ENCODE assay signal across 11 mouse cellular contexts in the genomic region with DNA sequence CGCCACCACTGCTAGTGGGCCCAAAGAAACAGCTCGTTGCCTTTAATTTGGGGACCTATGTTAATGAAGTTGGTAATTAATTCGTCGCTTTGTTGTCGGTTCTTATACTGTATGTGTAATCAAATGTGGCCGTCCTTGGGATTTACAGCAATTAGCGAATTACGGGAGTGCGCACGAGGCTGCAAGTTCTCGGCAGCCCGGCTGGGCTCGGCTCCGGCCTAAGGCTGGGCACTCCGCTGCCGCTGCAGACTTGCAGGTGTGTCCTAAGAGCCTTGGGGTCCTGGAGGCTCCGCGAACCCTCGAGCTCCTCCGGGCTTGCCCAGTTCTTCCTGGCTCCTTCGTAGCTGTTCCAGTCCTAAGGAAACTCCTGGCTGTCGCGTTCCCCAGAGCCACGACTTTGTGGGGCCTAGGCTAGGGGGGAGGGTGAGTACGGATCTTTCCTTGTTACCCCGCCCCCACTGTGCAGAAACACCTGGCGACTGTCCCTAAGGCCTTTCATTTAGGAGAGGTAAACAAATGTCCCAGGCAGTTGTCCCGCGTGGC. TPM values are rescaled to one million over a fixed set of nuclear protein-coding genes. Genes with fewer than 3 reads are reported as not detected.
DNase-seq lines count a peak whose midpoint lies in the region; ATAC-seq lines count a peak whose summit lies in the region.
"Had no signal": no experiment of that assay in that cellular context is flagged by ENCODE, and none has a peak within 500 bp of the region (broad histone marks: within the 10 kb centered on the region; RNA-seq: fewer than 3 reads in every experiment).

No protein-coding gene starts in this region.

- no peak overlapping the region for H3K4me3 ChIP-seq in kidney, embryonic 15.5 days (replicated peaks)
- H3K4me3 ChIP-seq in forebrain, embryonic 16.5 days (replicated peaks; ENCODE audit: low read length), result peak overlapping the region; percentile 12
- peak overlapping the region; percentile 73 for H3K4me3 ChIP-seq in midbrain, embryonic 12.5 days

- H3K36me3 ChIP-seq in kidney, embryonic 15.5 days, result no peaks in the 10 kb centered on the region
- no peaks in the 10 kb centered on the region for H3K36me3 ChIP-seq in forebrain, embryonic 16.5 days (ENCODE audit: control insufficient read depth, insufficient read depth)
- H3K36me3 ChIP-seq in midbrain, embryonic 12.5 days, result no peaks in the 10 kb centered on the region

- H3K4me2 ChIP-seq in kidney, embryonic 15.5 days, result no peak overlapping the region
- peak overlapping the region; percentile 28 for H3K4me2 ChIP-seq in forebrain, embryonic 16.5 days (ENCODE audit: low read length)
- H3K4me2 ChIP-seq in midbrain, embryonic 12.5 days (replicated peaks), result peak overlapping the region; percentile 94

- no peak for DNase-seq in kidney, adult 11 months
- peak; percentile 45 for DNase-seq in cerebellum, adult 9-11 months
- DNase-seq in layer of hippocampus, postnatal 10 days (ENCODE audit: low spot score in 2 of 2), result no peak
- no peak for DNase-seq in lung, postnatal 36 days
- DNase-seq: adrenal gland, postnatal 25 days had no signal

- H3K27me3 ChIP-seq in kidney, embryonic 15.5 days, result peaks cover 97% of the 10 kb centered on the region
- H3K27me3 ChIP-seq in forebrain, embryonic 16.5 days (replicated peaks; ENCODE audit: control insufficient read depth, insufficient read depth, low read length), result peaks cover 47% of the 10 kb centered on the region
- H3K27me3 ChIP-seq in midbrain, embryonic 12.5 days, result peaks cover 6% of the 10 kb centered on the region; the same call in 1 of the 2 replicates

- H3K27ac ChIP-seq in kidney, embryonic 15.5 days, result no peak overlapping the region
- no peak overlapping the region; the same call in 1 of the 2 replicates for H3K27ac ChIP-seq in forebrain, embryonic 16.5 days (ENCODE audit: low read length)
- peak overlapping the region; percentile 96 for H3K27ac ChIP-seq in midbrain, embryonic 12.5 days (replicated peaks)

- H3K4me1 ChIP-seq in kidney, embryonic 15.5 days, result peaks cover 24% of the 10 kb centered on the region
- peaks cover 26% of the 10 kb centered on the region for H3K4me1 ChIP-seq in forebrain, embryonic 16.5 days (replicated peaks; ENCODE audit: control insufficient read depth, insufficient read depth, low read length)
- H3K4me1 ChIP-seq in midbrain, embryonic 12.5 days, result peaks cover 33% of the 10 kb centered on the region

- peak; percentile 52; the same call in 1 of the 2 replicates for ATAC-seq in kidney, embryonic 15.5 days (replicated peaks; ENCODE audit: low FRiP score)
- ATAC-seq in forebrain, embryonic 16.5 days, result peak; percentile 24; the same call in 1 of the 2 replicates
- peak; percentile 24; the same call in 1 of the 2 replicates for ATAC-seq in midbrain, embryonic 12.5 days (ENCODE audit: low FRiP score, low read depth)
- ATAC-seq in megakaryocyte progenitor cell, adult 5-6 weeks (replicated peaks; ENCODE audit: poor library complexity), result no peak; the same call in 1 of the 2 replicates
- ATAC-seq: inflammation-experienced regulatory T-cells, adult 6 months had no signal

- no peaks in the 10 kb centered on the region for H3K9me3 ChIP-seq in kidney, embryonic 15.5 days (replicated peaks)
- H3K9me3 ChIP-seq in forebrain, embryonic 16.5 days (ENCODE audit: control insufficient read depth, low read length), result no peaks in the 10 kb centered on the region
- no peaks in the 10 kb centered on the region for H3K9me3 ChIP-seq in midbrain, embryonic 12.5 days

- WGBS in kidney, embryonic 15.5 days, result 1% methylated on average over 29 of the region's 29 CpGs
- WGBS in forebrain, embryonic 16.5 days, result under 1% methylated on average over 29 of the region's 29 CpGs
- WGBS in midbrain, embryonic 12.5 days, result 1% methylated on average over 29 of the region's 29 CpGs

- H3K9ac ChIP-seq in kidney, embryonic 15.5 days, result no peak overlapping the region
- no peak overlapping the region; the same call in 1 of the 2 replicates for H3K9ac ChIP-seq in forebrain, embryonic 16.5 days (replicated peaks; ENCODE audit: low read depth, low read length)
- H3K9ac ChIP-seq in midbrain, embryonic 12.5 days (replicated peaks), result peak overlapping the region; percentile 99

RNA-seq across cellular contexts. Expression of a gene that starts 4.8 kb away (rescaled TPM):
- polyA plus RNA-seq in kidney, embryonic 15.5 days (2015; fragmentation: Nextera tagmentation; extraction: Ambion mirVana), result not detected in 2 replicates
- 9.3 and 9.9 TPM in 2 replicates for polyA plus RNA-seq in forebrain, embryonic 16.5 days (2015; fragmentation: Nextera tagmentation; extraction: Ambion mirVana)
- 180 and 189 TPM in 2 replicates for polyA plus RNA-seq in midbrain, embryonic 12.5 days (2016; fragmentation: Nextera tagmentation; extraction: Ambion mirVana)
- 1 to 10 TPM in 1 of 2 experiments, under 1 TPM in 1; 0.74 to 3.1 TPM for total RNA-seq in layer of hippocampus, postnatal 10 days (2021)
- total RNA-seq in megakaryocyte progenitor cell, adult 5-6 weeks (2015), result not detected in 2 replicates
- not detected in 2 replicates for total RNA-seq in megakaryocyte progenitor cell, adult 5-6 weeks (2017)
- total RNA-seq: adrenal gland, postnatal 25 days had no signal
- polyA plus RNA-seq: inflammation-experienced regulatory T-cells, adult 6 months; liver, embryonic 16.5 days had no signal

Comparison
In these comparisons a context has a peak if more than half of its experiments do, and no peak if none do; other contexts are left out.
1. RNA of a gene that starts 4.8 kb away (polyA plus RNA-seq): 180 to 189 TPM in midbrain, embryonic 12.5 days; 9.3 to 9.9 TPM in forebrain, embryonic 16.5 days and not detected in kidney, embryonic 15.5 days; every median in the first group is over 10 times any median in the second.